Mouse (Mus musculus) kidney, adult 2 months (tissue): Measurements from ENCODE around the gene Rpl5.

Source experiments
- CTCF ChIP-seq: fragments of 200-500 bp; conservative IDR thresholded peaks from 2 replicates; pipeline ENCODE4 v1.5.1; 2011; ENCODE audit warnings: low read depth, mild to moderate bottlenecking, control low read depth, low read length, moderate library complexity, mixed read lengths; ENCODE audit not compliant: insufficient read depth, insufficient read length
- POLR2A ChIP-seq: fragments of 200-500 bp; IDR thresholded peaks from one replicate; pipeline ENCODE4 v1.6.1; 2011; ENCODE audit warnings: low read depth, low read length, control low read depth

- no peak for TF ChIP-seq CTCF
- TF ChIP-seq POLR2A: no peak
Observed at GRCm38 (mm10) chr5:107854556-107854955, 45.7 kb upstream of the Rpl5 start.
